Mouse (Mus musculus) regulatory T cell (primary cell): Measurements from ENCODE around the gene Iqsec1.

Source experiments
- in situ Hi-C: fragments of 300-600 bp; cut with MboI, MseI; formaldehyde crosslinking; loops from one replicate; pipeline ENCODE4 v1.15.1; 2025; ENCODE audit warnings: high pct_unique_total_duplicates

Gene Iqsec1

DNA sequence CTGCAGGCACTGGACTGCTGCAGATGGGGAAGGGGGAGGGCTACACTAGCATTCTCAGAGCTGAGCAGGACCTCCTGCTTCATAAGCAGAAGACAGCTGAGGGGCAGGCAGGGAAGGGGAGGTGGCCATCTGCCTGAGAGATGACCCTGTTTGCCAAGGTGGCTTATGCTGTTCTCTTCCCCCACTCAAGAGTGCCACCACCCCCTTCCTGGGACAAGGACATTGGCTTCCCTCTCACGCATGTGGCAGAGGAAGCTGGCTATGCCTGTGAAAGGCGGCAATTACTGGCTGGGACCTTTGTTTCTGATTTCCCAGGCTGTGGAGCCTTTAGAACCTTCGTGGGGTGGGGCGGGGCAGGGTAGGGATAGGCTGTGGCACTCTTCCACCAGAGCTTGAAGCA is 204.5 kb downstream of the Iqsec1 start:
- in situ Hi-C loops = no loop called here

GRCm38 (mm10) chr6:90783176-90783575 is 205.3 kb downstream of the Iqsec1 start:
- in situ Hi-C loops = no loop called here

DNA sequence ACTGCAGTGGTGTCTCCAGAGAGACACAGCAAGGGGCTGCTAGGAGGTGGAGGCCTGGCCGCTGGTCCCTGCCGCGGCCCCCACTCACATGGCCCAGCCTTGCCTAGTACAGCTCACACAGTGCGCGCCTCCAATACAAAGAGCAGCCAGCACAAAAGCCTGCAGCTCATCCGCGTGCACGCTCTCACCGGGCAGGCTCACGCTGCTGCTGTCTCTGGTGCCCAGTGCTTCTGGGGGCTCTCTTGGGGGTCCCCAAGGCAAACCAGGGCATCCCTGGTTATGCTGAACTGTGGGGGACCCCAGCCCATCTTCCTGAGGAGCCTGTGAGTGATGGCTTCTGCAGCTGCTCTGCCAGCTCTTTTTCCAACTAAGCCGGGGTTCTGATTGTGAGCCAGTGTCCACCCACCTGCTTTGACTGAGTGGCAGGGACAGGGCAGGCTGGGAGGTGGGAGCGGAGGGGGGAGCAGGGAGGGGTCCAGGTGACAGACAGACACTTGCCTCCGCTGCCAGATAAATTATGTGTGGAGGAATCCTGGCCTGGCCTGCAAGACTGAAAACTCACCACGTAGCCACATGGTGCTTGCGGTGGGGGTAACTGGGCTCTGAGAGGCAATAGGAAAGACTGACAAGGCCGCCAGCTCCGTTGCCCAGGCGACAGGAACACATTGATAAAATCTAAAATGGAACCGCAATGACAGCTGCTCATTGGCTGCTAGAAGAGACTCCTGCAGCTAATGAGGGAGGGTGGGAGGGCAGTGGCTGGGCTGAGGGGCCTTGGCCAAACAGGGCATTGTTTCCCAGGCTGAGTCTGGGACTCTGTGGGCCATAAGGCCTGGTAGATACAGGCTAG is 206.3 kb downstream of the Iqsec1 start:
- in situ Hi-C loops = no loop called here

GRCm38 (mm10) chr6:90780532-90780931 is 208.0 kb downstream of the Iqsec1 start:
- in situ Hi-C loops = no loop called here

- in situ Hi-C loops = no loop called here
Measured at GRCm38 (mm10) chr6:90778841-90779240, 209.6 kb downstream of the Iqsec1 start.

DNA sequence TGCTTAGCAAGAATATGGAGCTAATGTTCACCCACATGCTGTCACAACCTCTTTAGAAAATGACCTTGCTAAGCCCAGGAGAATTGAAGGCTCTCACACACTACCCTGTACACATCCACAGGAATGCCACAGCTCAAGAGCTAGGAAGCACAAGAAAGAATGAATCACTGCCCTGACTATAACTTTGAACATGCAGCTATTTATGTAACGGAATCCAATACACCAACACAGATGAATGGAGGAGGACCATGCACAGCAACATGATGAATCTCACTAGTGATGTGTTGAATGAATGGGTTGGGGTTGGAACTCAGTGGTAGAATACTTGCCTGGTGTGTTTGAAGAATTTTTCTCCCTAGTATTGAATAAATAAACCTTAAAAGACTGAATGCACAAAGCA is 211.2 kb downstream of the Iqsec1 start:
- in situ Hi-C loops = no loop called here

GRCm38 (mm10) chr6:90775606-90776005 is 212.9 kb downstream of the Iqsec1 start:
- in situ Hi-C loops = no loop called here

GRCm38 (mm10) chr6:90773811-90774233 is 214.7 kb downstream of the Iqsec1 start:
- in situ Hi-C loops = no loop called here

- in situ Hi-C loops = no loop called here
Measured at GRCm38 (mm10) chr6:90772120-90772519, 216.4 kb downstream of the Iqsec1 start.

GRCm38 (mm10) chr6:90768526-90768925 is 220.0 kb downstream of the Iqsec1 start:
- in situ Hi-C loops = no loop called here

GRCm38 (mm10) chr6:90767874-90768273 is 220.6 kb downstream of the Iqsec1 start:
- in situ Hi-C loops = no loop called here

- in situ Hi-C loops = no loop called here
Measured at GRCm38 (mm10) chr6:90764753-90765152, 223.7 kb downstream of the Iqsec1 start.

DNA sequence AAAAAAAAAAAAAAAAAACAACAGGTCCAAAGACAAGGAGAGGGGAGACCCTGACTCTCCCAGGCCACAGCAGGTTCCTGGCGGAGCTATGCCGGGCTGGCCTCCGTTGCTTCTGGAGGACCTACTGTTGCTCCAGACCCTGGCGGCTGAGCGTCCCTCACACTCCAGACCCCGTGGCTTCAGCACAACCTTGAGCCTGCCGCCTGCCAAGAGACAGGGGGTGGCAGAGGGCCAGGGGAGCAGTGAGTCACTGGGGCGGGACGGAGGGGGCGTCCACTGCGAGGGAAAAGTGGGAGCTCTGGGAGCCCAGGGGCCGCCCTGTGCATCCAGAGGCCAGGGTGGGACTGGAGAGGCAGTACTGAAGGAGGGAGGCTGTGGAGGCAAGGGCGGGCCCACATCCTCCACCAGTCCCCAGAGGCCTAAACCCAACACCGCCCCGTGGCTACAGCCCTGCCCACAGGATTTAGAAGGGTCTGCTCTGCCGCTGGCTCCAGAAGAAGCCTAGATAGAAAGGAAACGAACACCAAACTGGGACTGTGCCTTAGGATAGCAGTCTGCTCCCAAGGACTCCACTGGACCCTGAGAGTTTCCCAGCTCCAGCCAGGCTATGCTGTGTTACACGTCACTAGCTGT is 224.4 kb downstream of the Iqsec1 start:
- in situ Hi-C loops = no loop called here

DNA sequence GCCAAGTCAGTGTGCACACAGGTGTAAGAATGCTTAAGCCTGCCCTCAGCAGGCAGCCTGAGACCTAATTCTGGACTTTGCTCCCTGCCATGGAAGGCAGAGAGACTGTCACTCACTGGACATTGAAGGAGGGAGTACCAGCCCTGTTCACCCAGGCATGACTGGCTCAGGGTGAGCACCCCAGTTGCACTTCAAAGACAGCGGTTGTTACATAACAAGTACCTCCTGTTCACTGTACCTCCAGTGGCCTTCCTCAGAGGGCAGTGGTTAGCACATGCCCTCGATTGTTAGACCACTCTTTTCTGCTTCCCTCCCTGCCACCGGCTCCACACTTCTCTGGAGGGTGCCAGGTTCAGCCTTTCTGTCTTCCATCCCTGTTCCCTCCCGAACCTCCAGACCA is 225.2 kb downstream of the Iqsec1 start:
- in situ Hi-C loops = no loop called here

- in situ Hi-C loops = no loop called here
Measured at GRCm38 (mm10) chr6:90762120-90762736, 226.3 kb downstream of the Iqsec1 start.

- in situ Hi-C loops = no loop called here
Measured at GRCm38 (mm10) chr6:90761301-90762056, 227.0 kb downstream of the Iqsec1 start.

- in situ Hi-C loops = no loop called here
Measured at GRCm38 (mm10) chr6:90760886-90761285, 227.6 kb downstream of the Iqsec1 start.

DNA sequence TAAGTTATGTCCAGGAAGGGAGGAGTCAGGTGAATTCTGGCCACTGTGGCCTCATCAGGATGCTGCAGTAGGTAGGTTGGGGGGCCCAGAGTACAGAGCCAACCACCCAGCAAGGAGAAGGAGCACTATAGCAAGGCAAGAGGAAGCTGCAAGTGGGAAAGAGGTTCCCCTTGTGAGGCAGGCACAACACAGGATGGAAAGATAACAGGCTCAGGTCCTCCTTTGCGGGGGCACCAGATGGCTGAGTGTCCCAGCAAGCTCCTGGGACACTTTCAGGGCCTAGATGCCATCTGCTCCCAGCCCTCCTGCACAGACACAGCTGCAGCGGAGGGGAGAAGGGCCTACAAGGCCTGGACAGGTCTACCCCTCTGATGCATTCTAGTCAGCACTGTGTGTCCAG is 228.7 kb downstream of the Iqsec1 start:
- in situ Hi-C loops = no loop called here

- in situ Hi-C loops = no loop called here
Measured at GRCm38 (mm10) chr6:90758155-90758554, 230.3 kb downstream of the Iqsec1 start.

DNA sequence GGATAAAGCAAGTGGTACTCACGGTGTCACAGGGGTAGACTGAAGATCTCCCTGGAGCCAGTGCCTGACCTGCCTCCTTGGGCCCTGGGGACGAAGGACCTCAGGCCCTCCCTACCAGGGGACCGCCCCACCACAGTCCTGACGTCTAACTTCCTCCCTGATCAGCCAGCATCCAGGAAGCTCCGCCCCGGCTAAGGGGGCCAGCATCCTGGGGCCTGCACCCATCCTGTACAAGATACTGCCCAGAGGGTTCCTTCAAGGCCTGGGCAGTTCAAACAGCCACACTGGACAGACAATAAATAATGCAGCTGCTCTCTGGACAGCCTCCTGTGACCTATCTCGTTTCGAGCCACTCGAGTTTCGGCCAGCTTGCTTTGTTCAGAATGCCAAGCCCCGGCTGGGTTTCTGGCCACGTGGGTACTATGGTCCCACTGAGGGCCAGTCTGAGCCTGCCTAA is 231.0 kb downstream of the Iqsec1 start:
- in situ Hi-C loops = no loop called here

DNA sequence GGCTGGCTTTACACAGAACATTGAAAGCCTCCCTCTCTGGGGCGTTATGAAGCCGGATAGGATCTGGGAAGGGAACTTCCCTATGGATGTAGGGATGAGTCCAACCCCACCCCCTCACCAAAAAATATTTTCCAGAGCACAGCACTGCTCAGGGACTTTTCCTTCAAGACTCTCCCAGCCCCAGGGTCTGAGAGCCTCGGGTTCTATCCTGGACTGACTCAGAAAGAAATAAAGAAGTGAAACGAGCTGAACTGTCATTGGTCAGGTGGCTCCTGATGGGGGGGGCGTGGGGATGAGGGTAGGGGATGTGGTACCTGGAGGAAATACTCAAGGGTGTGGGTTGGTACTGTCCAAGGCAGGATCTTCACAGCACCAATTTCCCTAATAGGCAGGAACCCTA is 231.9 kb downstream of the Iqsec1 start:
- in situ Hi-C loops = no loop called here

GRCm38 (mm10) chr6:90755613-90755941 is 232.9 kb downstream of the Iqsec1 start:
- in situ Hi-C loops = no loop called here
